Mouse (Mus musculus) ES-E14 (cell line): ENCODE measurements around the gene Mup18. TPM values are rescaled to one million over a fixed set of nuclear protein-coding genes. Genes with fewer than 3 reads are reported as not detected.
"Not testable (repeated sequence)": the region's sequence is repeated elsewhere in the genome, so short reads cannot be mapped to it uniquely, and the experiment has no call there.

Experiments used
- DNase-seq: peaks from one replicate; pipeline ENCODE4 v3.0.0-alpha.2; 2013; ENCODE audit warnings: low read depth, low spot score
- H3K27ac ChIP-seq: 2 replicates; pipeline ENCODE4 v1.5.1; 2012; ENCODE audit warnings: low read depth, mild to moderate bottlenecking, low read length, moderate library complexity, mixed read lengths; ENCODE audit not compliant: poor library complexity, insufficient read depth, severe bottlenecking
- H3K36me3 ChIP-seq: 2 replicates; pipeline ENCODE4 v1.6.1; 2012; ENCODE audit warnings: mild to moderate bottlenecking, low read length, moderate library complexity, mixed read lengths; ENCODE audit not compliant: control insufficient read depth, poor library complexity, insufficient read depth, severe bottlenecking
- H3K4me1 ChIP-seq, 2 experiments: fragments of 150-350 bp in 1 of 2; sonication (generic) in 1 of 2; 2 replicates each; pipeline ENCODE4 v1.6.1; 2012; ENCODE audit warnings: low read length in 2 of 2, mild to moderate bottlenecking in 1 of 2, mixed read lengths in 1 of 2; ENCODE audit not compliant: control insufficient read depth in 2 of 2, insufficient read depth in 2 of 2, poor library complexity in 1 of 2
- H3K4me3 ChIP-seq, 2 experiments: fragments of 150-350 bp in 1 of 2; sonication (generic) in 1 of 2; 2 replicates each; pipeline ENCODE4 v1.5.1; 2012; ENCODE audit warnings: low read length in 2 of 2, low read depth in 1 of 2, mild to moderate bottlenecking in 1 of 2, mixed read lengths in 1 of 2; ENCODE audit not compliant: insufficient read depth in 1 of 2, poor library complexity in 1 of 2, severe bottlenecking in 1 of 2
- H3K9ac ChIP-seq: 2 replicates; pipeline ENCODE4 v1.6.1; 2012; ENCODE audit warnings: low read depth, mild to moderate bottlenecking, low read length, mixed read lengths; ENCODE audit not compliant: poor library complexity, insufficient read depth, severe bottlenecking
- H3K9me3 ChIP-seq: fragments of 150-350 bp; sonication (generic); 2 replicates; pipeline ENCODE4 v1.6.1; 2012; ENCODE audit warnings: low read depth, mild to moderate bottlenecking, low read length; ENCODE audit not compliant: control insufficient read depth, insufficient read depth
- in situ Hi-C, 2 experiments: fragments of 600-800 bp; cut with MboI; formaldehyde crosslinking; loops; one replicate each; pipeline ENCODE4 v1.15.1; 2025; ENCODE audit warnings: low sequenced_read_pairs in 2 of 2, inconsistent platforms in 1 of 2; ENCODE audit not compliant: unreplicated experiment in 2 of 2
- total RNA-seq: library from RNA; depleted of rRNA; stranded (reverse); fragments of 300-350 nt; gene quantifications from 2 replicates; pipeline ENCODE4 v1.2.3, GENCODE M21; 2012; rRNA removed

Mup18 gene
- not detected in 2 replicates for total RNA-seq

DNA sequence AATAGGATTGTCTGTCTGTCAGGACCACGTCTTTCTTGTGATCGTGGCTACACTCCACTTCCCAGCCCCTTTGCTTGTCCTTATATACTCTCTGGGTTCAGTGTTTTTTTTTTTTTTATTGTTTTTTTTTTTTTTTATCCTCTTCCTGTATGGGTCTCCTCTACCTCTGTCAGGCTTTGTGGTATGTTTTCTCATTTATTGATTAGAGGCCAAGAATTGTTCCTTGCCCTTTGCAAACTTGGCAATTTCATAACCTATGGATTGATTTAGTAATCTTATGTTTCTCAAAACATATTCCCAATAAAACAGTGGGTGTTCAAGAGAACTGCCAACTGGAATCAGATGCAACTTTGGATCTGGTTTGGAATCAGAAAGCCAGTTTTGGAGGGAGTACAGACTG, at the start of gene Mup18:
Mup18 (minus strand) TSS at position 101 of the 400 bp plus-strand sequence.
- H3K4me1 ChIP-seq, H3K4me3 ChIP-seq, H3K36me3 ChIP-seq, DNase-seq, H3K9me3 ChIP-seq, in situ Hi-C loops, H3K9ac ChIP-seq, H3K27ac ChIP-seq: not testable (repeated sequence)

DNA sequence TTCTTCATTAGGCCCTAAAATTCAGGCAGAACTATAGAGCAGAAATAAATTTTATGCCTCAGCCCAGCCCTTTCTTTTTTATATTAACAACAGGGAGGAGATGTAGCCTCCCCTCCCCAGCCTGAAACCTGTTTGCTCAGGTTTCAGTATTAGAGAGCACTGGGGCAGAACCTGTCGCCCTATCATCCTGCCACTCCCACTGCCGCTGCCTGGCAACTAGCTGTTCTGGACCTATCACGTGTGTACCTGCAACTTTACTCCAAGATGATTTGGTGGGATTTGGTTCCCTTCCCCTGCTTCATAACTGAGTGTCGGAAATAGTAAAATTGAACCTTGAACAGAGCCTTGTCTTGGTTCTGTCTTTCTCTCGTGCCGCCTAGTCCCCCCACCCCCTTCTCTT, 40.4 kb upstream of the Mup18 start:
- H3K27ac ChIP-seq, DNase-seq, in situ Hi-C loops, H3K4me1 ChIP-seq, H3K9me3 ChIP-seq, H3K9ac ChIP-seq, H3K4me3 ChIP-seq, H3K36me3 ChIP-seq: not testable (repeated sequence)

Other genes with a start within 250 kb of the Mup18 start
- not detected in 2 replicates for gene Mup15, start 234.4 kb downstream of the Mup18 start, total RNA-seq
- not detected in 2 replicates for gene Mup16, start 154.6 kb downstream of the Mup18 start, total RNA-seq
- not detected in 2 replicates for gene Mup17, start 78.3 kb downstream of the Mup18 start, total RNA-seq
- gene Mup19, start 108.1 kb upstream of the Mup18 start, total RNA-seq = not detected in 2 replicates
- gene Mup5, start 161.1 kb upstream of the Mup18 start, total RNA-seq = not detected in 2 replicates